Comparison of ENCODE assay signal across 10 mouse cellular contexts in the genomic region with DNA sequence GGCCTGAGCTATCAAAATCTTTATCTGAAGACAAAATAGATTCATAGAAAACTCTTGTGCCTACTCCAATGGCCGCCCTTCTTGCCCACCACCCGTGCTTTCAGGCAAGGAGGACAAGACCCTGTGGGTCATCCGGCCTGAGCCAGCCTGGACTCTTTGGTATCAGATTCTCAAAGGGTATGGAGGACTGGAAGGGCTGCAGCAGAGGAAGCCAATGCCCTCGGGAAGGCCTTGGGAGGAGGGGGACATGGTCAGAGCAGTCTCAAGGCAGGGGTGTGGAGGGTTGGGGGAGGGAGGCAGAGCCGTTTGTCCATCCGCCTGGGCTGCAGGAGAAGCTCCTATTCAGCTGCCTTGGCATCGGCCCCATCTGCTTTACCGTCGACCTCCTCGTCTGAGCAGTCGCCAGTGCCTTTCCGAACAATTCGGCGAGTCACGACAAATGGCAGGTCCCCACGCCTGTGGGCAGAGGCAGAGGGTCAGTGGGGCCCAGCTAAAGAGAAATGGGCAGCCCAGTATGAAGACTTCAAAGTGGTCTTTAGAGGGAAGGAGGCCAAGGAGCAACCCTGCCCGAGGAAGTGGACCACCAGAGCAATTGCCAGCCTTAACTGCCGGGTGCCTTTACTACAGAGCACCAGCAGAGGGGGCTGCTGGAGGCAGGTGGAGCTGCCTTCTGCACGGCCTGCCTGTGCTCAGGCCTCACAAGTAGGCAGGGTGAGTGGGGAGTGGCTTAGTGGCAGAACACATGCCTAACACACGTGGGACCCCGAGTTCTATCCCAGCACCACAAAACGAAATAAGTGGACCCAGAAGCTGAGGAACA. TPM values are rescaled to one million over a fixed set of nuclear protein-coding genes. Genes with fewer than 3 reads are reported as not detected.
A peak's percentile ranks its signal among the peaks of the same experiment; 100 is the strongest.
DNase-seq lines count a peak whose midpoint lies in the region; ATAC-seq and TF ChIP-seq lines count a peak whose summit lies in the region.
"Had no signal": no experiment of that assay in that cellular context is flagged by ENCODE, and none has a peak within 500 bp of the region (broad histone marks: within the 10 kb centered on the region; RNA-seq: fewer than 3 reads in every experiment).

No protein-coding gene starts in this region.

- peak; percentile 76 for TF ChIP-seq CTCF in midbrain, postnatal 0 days (IDR thresholded peaks at IDR 0.05)

- 83% methylated on average over 22 of the region's 22 CpGs for WGBS in forebrain, embryonic 10.5 days
- WGBS in forebrain, embryonic 13.5 days = 79% methylated on average over 22 of the region's 22 CpGs
- 75% methylated on average over 22 of the region's 22 CpGs for WGBS in midbrain, postnatal 0 days
- 85% methylated on average over 22 of the region's 22 CpGs for WGBS in midbrain, embryonic 11.5 days
- WGBS in neural tube, embryonic 11.5 days = 76% methylated on average over 22 of the region's 22 CpGs

- no peak overlapping the region for H3K9ac ChIP-seq in forebrain, embryonic 13.5 days
- no peak overlapping the region for H3K9ac ChIP-seq in midbrain, postnatal 0 days (replicated peaks; ENCODE audit: low read length, poor library complexity, severe bottlenecking)
- H3K9ac ChIP-seq in midbrain, embryonic 11.5 days (ENCODE audit: low read length) = no peak overlapping the region
- H3K9ac ChIP-seq in neural tube, embryonic 11.5 days (ENCODE audit: low read length) = no peak overlapping the region
- H3K9ac ChIP-seq: neural tube, embryonic 13.5 days had no signal

- no peaks in the 10 kb centered on the region for H3K27me3 ChIP-seq in forebrain, embryonic 10.5 days (ENCODE audit: poor library complexity, severe bottlenecking)
- no peaks in the 10 kb centered on the region for H3K27me3 ChIP-seq in forebrain, embryonic 13.5 days
- no peaks in the 10 kb centered on the region for H3K27me3 ChIP-seq in midbrain, postnatal 0 days (ENCODE audit: insufficient read depth, low read length)
- no peaks in the 10 kb centered on the region for H3K27me3 ChIP-seq in midbrain, embryonic 11.5 days (ENCODE audit: control insufficient read depth, insufficient read depth, low read length)
- H3K27me3 ChIP-seq in neural tube, embryonic 11.5 days (ENCODE audit: control insufficient read depth, insufficient read depth, low read length) = no peaks in the 10 kb centered on the region
- H3K27me3 ChIP-seq: neural tube, embryonic 13.5 days had no signal

- H3K27ac ChIP-seq in forebrain, embryonic 10.5 days = no peak overlapping the region
- no peak overlapping the region for H3K27ac ChIP-seq in forebrain, embryonic 13.5 days
- H3K27ac ChIP-seq in midbrain, postnatal 0 days (ENCODE audit: low read depth, low read length) = no peak overlapping the region
- H3K27ac ChIP-seq in midbrain, embryonic 11.5 days (ENCODE audit: low read depth, low read length) = no peak overlapping the region
- H3K27ac ChIP-seq in neural tube, embryonic 11.5 days (ENCODE audit: low read depth, low read length) = no peak overlapping the region
- H3K27ac ChIP-seq: neural tube, embryonic 13.5 days had no signal

- peak; percentile 35 for DNase-seq in forebrain, embryonic 10.5 days (ENCODE audit: extremely low spot score, low spot score)
- peak; percentile 55 for DNase-seq in midbrain, postnatal 0 days (ENCODE audit: low spot score)
- DNase-seq in midbrain, embryonic 11.5 days (ENCODE audit: low spot score, missing footprints) = no peak
- DNase-seq in cerebellum, postnatal 25 days = peak; percentile 52 to 70
- DNase-seq in kidney, postnatal 14 days = peak; percentile 47
- DNase-seq in neural tube, embryonic 11.5 days (ENCODE audit: low spot score) = peak; percentile 44
- DNase-seq in gastrocnemius, postnatal 25 days = no peak

- no peak overlapping the region for H3K4me2 ChIP-seq in forebrain, embryonic 13.5 days
- H3K4me2 ChIP-seq in midbrain, postnatal 0 days (ENCODE audit: low read depth, low read length, poor library complexity, severe bottlenecking) = no peak overlapping the region
- H3K4me2 ChIP-seq in midbrain, embryonic 11.5 days = no peak overlapping the region
- H3K4me2 ChIP-seq in neural tube, embryonic 11.5 days (ENCODE audit: low read depth) = no peak overlapping the region
- H3K4me2 ChIP-seq: neural tube, embryonic 13.5 days had no signal

- H3K4me1 ChIP-seq in forebrain, embryonic 10.5 days = peaks cover 3% of the 10 kb centered on the region
- H3K4me1 ChIP-seq in forebrain, embryonic 13.5 days = no peaks in the 10 kb centered on the region
- no peaks in the 10 kb centered on the region for H3K4me1 ChIP-seq in midbrain, postnatal 0 days (ENCODE audit: insufficient read depth, low read length)
- no peaks in the 10 kb centered on the region for H3K4me1 ChIP-seq in midbrain, embryonic 11.5 days (ENCODE audit: control insufficient read depth, insufficient read depth, low read length)
- H3K4me1 ChIP-seq in neural tube, embryonic 11.5 days (ENCODE audit: control insufficient read depth, insufficient read depth, low read length) = no peaks in the 10 kb centered on the region
- H3K4me1 ChIP-seq: neural tube, embryonic 13.5 days had no signal

- H3K4me3 ChIP-seq in forebrain, embryonic 10.5 days = no peak overlapping the region
- no peak overlapping the region for H3K4me3 ChIP-seq in forebrain, embryonic 13.5 days
- no peak overlapping the region for H3K4me3 ChIP-seq in midbrain, postnatal 0 days (ENCODE audit: low read depth, low read length)
- no peak overlapping the region for H3K4me3 ChIP-seq in midbrain, embryonic 11.5 days (ENCODE audit: low read depth, low read length)
- no peak overlapping the region for H3K4me3 ChIP-seq in neural tube, embryonic 11.5 days (ENCODE audit: low read depth, low read length)
- H3K4me3 ChIP-seq: neural tube, embryonic 13.5 days had no signal

- no peaks in the 10 kb centered on the region for H3K9me3 ChIP-seq in forebrain, embryonic 10.5 days
- H3K9me3 ChIP-seq in forebrain, embryonic 13.5 days (replicated peaks) = no peaks in the 10 kb centered on the region
- H3K9me3 ChIP-seq in midbrain, postnatal 0 days (ENCODE audit: low read length) = no peaks in the 10 kb centered on the region
- H3K9me3 ChIP-seq in midbrain, embryonic 11.5 days (ENCODE audit: control insufficient read depth, low read length) = no peaks in the 10 kb centered on the region
- H3K9me3 ChIP-seq in neural tube, embryonic 11.5 days (ENCODE audit: control insufficient read depth, low read length) = no peaks in the 10 kb centered on the region
- H3K9me3 ChIP-seq: neural tube, embryonic 13.5 days had no signal

- H3K36me3 ChIP-seq in forebrain, embryonic 10.5 days (replicated peaks) = peaks cover 78% of the 10 kb centered on the region
- peaks cover 69% of the 10 kb centered on the region for H3K36me3 ChIP-seq in forebrain, embryonic 13.5 days (ENCODE audit: poor library complexity, severe bottlenecking)
- peaks cover 52% of the 10 kb centered on the region for H3K36me3 ChIP-seq in midbrain, postnatal 0 days (ENCODE audit: insufficient read depth, low read length)
- peaks cover 11% of the 10 kb centered on the region for H3K36me3 ChIP-seq in midbrain, embryonic 11.5 days (ENCODE audit: control insufficient read depth, insufficient read depth, low read length)
- H3K36me3 ChIP-seq in neural tube, embryonic 11.5 days (ENCODE audit: control insufficient read depth, insufficient read depth, low read length) = peaks cover 13% of the 10 kb centered on the region

- no peak for ATAC-seq in forebrain, embryonic 13.5 days
- no peak for ATAC-seq in midbrain, postnatal 0 days (ENCODE audit: low FRiP score)
- no peak for ATAC-seq in midbrain, embryonic 11.5 days (ENCODE audit: low FRiP score)
- ATAC-seq in neural tube, embryonic 11.5 days (ENCODE audit: insufficient read depth, low FRiP score, low TSS enrichment) = no peak

RNA-seq across cellular contexts. Expression of a gene that starts 5.0 kb away (rescaled TPM):
- 0.07 and 0.24 TPM in 2 replicates for polyA plus RNA-seq in forebrain, embryonic 10.5 days (2016; fragmentation: Nextera tagmentation; extraction: Ambion mirVana)
- 0.08 TPM in 1 of 2 replicates, not detected in the other for polyA plus RNA-seq in forebrain, embryonic 13.5 days (2015; fragmentation: Nextera tagmentation; extraction: Ambion mirVana)
- 0.19 TPM in 1 of 2 replicates, not detected in the other for total RNA-seq in midbrain, postnatal 0 days (2014; rRNA removed)
- 0.36 and 0.55 TPM in 2 replicates for polyA plus RNA-seq in midbrain, postnatal 0 days (2015; fragmentation: Nextera tagmentation; extraction: Ambion mirVana)
- 0.11 and 0.34 TPM in 2 replicates for polyA plus RNA-seq in midbrain, embryonic 11.5 days (2014; fragmentation: Nextera tagmentation; extraction: Ambion mirVana)
- 0.08 TPM in 1 of 2 replicates, not detected in the other for polyA plus RNA-seq in neural tube, embryonic 11.5 days (2014; fragmentation: Nextera tagmentation; extraction: Ambion mirVana)
- total RNA-seq in gastrocnemius, postnatal 25 days (2021) = under 1 TPM in 1 of 2 experiments, not detected in 1; 0.21 TPM
- total RNA-seq: heart, postnatal 14 days had no signal
- polyA plus RNA-seq: neural tube, embryonic 13.5 days had no signal

RNA-seq across cellular contexts. Expression of a gene that starts 32.9 kb away (rescaled TPM):
- polyA plus RNA-seq in forebrain, embryonic 10.5 days (2016; fragmentation: Nextera tagmentation; extraction: Ambion mirVana) = not detected in 2 replicates
- not detected in 2 replicates for polyA plus RNA-seq in forebrain, embryonic 13.5 days (2015; fragmentation: Nextera tagmentation; extraction: Ambion mirVana)
- 0.33 TPM in 1 of 2 replicates, not detected in the other for total RNA-seq in midbrain, postnatal 0 days (2014; rRNA removed)
- polyA plus RNA-seq in midbrain, postnatal 0 days (2015; fragmentation: Nextera tagmentation; extraction: Ambion mirVana) = 0.43 TPM in 1 of 2 replicates, not detected in the other
- not detected in 2 replicates for polyA plus RNA-seq in midbrain, embryonic 11.5 days (2014; fragmentation: Nextera tagmentation; extraction: Ambion mirVana)
- polyA plus RNA-seq in neural tube, embryonic 11.5 days (2014; fragmentation: Nextera tagmentation; extraction: Ambion mirVana) = not detected in 2 replicates
- total RNA-seq in gastrocnemius, postnatal 25 days (2021) = not detected

Comparison
In these comparisons a context has a peak if more than half of its experiments do, and no peak if none do; other contexts are left out.
1. DNase-seq: peak in forebrain, embryonic 10.5 days (single experiment), midbrain, postnatal 0 days (single experiment), cerebellum, postnatal 25 days (2 of 2), kidney, postnatal 14 days (single experiment) and neural tube, embryonic 11.5 days (single experiment); none in midbrain, embryonic 11.5 days (single experiment) and gastrocnemius, postnatal 25 days (single experiment).